Mouse (Mus musculus): ENCODE results near the gene Steap3.

GRCm38 (mm10) chr1:120289843-120290242 lies 17.3 kb upstream of the Steap3 start:
- TF ChIP-seq POLR2A (IDR thresholded peaks at IDR 0.05; ENCODE audit: extremely low read depth, insufficient read depth, low read length) = no peak
- TF ChIP-seq CTCF (IDR thresholded peaks at IDR 0.05; ENCODE audit: low read depth, low read length) = peak; percentile 36; the same call in 1 of the 2 replicates

All from liver, adult 2 months (tissue).